Mouse (Mus musculus): Measurements from ENCODE around the gene Slc38a4.

The Slc38a4 gene

GRCm38 (mm10) chr15:97015036-97015596 lies 40.6 kb downstream of the Slc38a4 start:
- DNase-seq (ENCODE audit: low spot score in 2 of 2) = no peak

GRCm38 (mm10) chr15:97011599-97012372 lies 44.0 kb downstream of the Slc38a4 start:
- DNase-seq (ENCODE audit: low spot score in 2 of 2) = no peak

GRCm38 (mm10) chr15:97009271-97009670 lies 46.5 kb downstream of the Slc38a4 start:
- no peak for DNase-seq (ENCODE audit: low spot score in 2 of 2)

GRCm38 (mm10) chr15:97005631-97006234 lies 50.0 kb downstream of the Slc38a4 start:
- DNase-seq (ENCODE audit: low spot score in 2 of 2) = no peak

GRCm38 (mm10) chr15:97004525-97004867 lies 51.3 kb downstream of the Slc38a4 start:
- DNase-seq (ENCODE audit: low spot score in 2 of 2) = no peak

GRCm38 (mm10) chr15:97003851-97004524 lies 51.8 kb downstream of the Slc38a4 start:
- DNase-seq (ENCODE audit: low spot score in 2 of 2) = no peak

GRCm38 (mm10) chr15:97003186-97003585 lies 52.6 kb downstream of the Slc38a4 start:
- no peak for DNase-seq (ENCODE audit: low spot score in 2 of 2)

- DNase-seq (ENCODE audit: low spot score in 2 of 2) = no peak
Measured at GRCm38 (mm10) chr15:97002752-97003151, 53.0 kb downstream of the Slc38a4 start.

DNA sequence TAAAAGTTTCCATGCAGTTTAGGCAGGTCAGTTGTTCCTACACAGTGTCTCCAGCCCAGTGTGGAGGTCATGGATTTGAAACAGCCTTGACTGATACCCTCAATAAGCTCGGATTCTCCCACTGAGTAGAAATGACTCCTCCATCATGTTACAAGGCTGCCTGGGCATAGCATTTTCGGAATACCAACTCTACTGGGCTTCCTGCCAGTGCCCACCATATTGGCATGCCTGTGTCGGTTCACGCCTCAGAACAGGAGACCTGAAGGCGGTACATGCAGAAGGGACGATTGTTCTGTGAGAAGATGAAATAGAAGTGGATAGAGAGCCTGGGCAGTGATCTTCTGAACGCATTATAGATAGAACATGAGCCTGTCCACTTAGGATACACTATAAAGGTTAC lies 53.9 kb downstream of the Slc38a4 start:
- no peak for DNase-seq (ENCODE audit: low spot score in 2 of 2)

DNA sequence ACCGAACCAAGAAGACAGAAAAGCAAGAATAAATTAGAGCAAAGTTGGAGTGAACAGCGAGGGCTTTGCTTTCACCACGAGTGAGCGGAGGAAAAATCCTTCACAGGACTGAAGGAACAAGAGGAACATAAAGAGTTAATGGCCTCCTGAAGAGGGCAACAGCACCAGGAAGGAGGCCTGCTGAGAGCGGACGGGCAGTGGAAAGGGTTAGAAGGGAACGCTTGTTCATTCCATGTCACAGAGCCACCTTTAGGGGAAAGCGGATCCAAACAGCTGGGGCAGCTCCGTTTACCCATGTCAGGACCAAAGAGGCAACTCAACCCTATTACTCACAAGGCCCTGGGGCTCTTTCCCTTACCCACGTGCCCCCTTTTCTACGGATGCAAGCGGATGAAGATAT lies 54.3 kb downstream of the Slc38a4 start:
- no peak for DNase-seq (ENCODE audit: low spot score in 2 of 2)

GRCm38 (mm10) chr15:97000319-97001251 lies 55.2 kb downstream of the Slc38a4 start:
- no peak for DNase-seq (ENCODE audit: low spot score in 2 of 2)

DNA sequence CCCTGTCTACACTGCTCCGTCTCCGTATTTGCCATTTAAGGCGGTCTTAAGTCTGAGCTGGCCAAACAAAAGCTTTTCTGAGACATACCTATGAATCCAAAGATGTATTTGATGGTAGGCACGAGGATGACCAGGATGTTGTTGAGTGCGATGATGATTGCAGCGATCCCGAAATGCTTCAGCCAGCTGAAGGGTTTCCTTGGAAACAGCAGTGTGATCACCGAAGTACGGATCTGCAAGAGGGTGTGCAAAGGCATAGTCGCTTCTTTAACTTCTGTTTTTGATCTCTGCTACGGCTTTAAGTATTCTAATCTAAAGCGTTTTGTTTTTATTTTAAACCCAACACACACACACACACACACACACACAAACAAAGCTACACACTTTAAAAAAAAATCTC lies 56.4 kb downstream of the Slc38a4 start:
- no peak for DNase-seq (ENCODE audit: low spot score in 2 of 2)

DNA sequence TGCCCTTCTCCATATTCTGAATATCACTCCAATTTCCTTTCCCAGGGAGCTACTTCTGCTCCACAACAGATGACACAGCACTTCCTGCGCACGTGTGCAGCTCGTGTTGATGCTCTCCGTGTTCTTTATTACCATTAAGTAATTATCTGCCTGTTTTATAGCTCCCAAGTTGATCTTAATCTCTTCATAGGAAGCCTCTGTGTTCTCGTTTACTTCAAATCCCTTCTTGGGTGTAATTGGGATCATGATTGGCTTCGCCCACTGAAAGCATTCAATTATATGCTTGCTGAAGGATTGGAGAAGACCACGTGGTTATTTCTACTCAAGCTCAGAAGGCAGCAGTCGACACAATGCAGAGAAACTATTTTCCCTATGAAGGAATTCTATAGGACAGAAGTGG lies 70.1 kb downstream of the Slc38a4 start:
- no peak for DNase-seq (ENCODE audit: low spot score in 2 of 2)

DNA sequence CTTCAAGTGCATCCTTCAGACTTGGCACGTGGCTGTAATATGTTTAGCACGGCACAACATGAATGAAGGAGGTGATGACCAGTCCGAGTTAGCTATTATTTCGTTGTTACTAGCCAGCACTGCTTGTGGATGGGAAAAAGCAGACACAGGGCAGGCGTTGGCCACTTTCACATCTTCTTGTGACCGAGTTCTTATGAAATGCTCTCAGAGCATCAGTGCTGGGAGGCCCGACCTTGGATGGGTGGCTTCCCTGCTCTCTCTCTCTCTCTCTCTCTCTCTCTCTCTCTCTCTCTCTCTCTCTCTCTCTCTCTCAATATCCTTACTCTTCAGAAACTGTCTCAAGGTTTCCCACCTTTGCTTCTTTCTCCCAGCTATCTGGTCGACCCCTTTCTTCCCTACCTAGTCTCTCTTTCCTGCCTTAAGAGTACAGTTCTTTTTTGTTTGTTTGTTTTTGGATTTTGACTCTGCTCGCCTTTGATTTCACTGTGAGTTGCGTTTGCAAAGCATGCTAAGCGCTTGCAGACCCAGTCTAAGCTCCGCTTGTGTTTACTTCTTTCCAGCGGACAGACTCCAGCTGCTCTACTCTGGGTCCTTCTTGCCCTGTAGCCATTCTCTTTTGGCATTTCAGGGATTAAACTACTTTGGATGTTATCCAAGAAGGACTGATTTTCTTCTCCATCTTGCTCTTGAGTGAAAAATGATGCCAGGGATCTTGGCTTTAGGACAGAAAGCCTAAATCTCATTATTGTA lies 72.0 kb downstream of the Slc38a4 start:
- no peak for DNase-seq (ENCODE audit: low spot score in 2 of 2)

- no peak for DNase-seq (ENCODE audit: low spot score in 2 of 2)
Measured at GRCm38 (mm10) chr15:96975125-96975524, 80.6 kb downstream of the Slc38a4 start.

DNA sequence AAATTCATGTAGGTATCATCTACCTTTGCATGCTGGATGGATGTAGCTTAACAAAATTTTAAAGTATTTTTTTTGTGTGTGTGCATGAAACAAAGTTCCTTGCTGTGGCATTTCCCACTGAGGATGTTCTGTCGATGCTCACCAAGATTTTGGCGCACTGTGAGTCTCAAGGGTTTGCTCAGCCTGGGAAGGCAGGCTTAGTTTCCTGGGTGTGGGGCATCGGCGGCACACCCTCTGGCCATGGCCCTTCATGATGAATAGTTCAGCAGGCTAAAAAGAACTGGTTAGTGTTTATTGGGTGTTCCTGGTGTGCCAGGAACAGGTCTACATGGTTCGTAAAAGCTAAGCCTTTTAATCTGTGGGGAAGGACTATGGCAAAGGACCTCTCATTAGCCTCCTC lies 81.6 kb downstream of the Slc38a4 start:
- no peak for DNase-seq (ENCODE audit: low spot score in 2 of 2)

- DNase-seq (ENCODE audit: low spot score in 2 of 2) = no peak
Measured at GRCm38 (mm10) chr15:96973370-96973769, 82.4 kb downstream of the Slc38a4 start.

GRCm38 (mm10) chr15:96972706-96973274 lies 83.0 kb downstream of the Slc38a4 start:
- no peak for DNase-seq (ENCODE audit: low spot score in 2 of 2)

GRCm38 (mm10) chr15:96971906-96972305 lies 83.8 kb downstream of the Slc38a4 start:
- DNase-seq (ENCODE audit: low spot score in 2 of 2) = no peak

- DNase-seq (ENCODE audit: low spot score in 2 of 2) = no peak
Measured at GRCm38 (mm10) chr15:96969792-96970191, 86.0 kb downstream of the Slc38a4 start.
